Mouse (Mus musculus) heart, adult 2 months (tissue): ENCODE measurements around the gene Atg10.

ENCODE experiments used
- CTCF ChIP-seq: fragments of 200-600 bp; IDR thresholded peaks from 2 replicates; pipeline ENCODE4 v1.8.1; 2022; ENCODE audit warnings: antibody characterized with exemption, mild to moderate bottlenecking, moderate library complexity
- EP300 ChIP-seq: fragments of 200-500 bp; IDR thresholded peaks from 2 replicates; pipeline ENCODE4 v1.6.1; 2011; ENCODE audit warnings: low read depth, low read length, control low read depth; ENCODE audit not compliant: insufficient read depth
- POLR2A ChIP-seq: fragments of 200-500 bp; IDR thresholded peaks from 2 replicates; pipeline ENCODE4 v1.6.1; 2011; ENCODE audit warnings: mild to moderate bottlenecking, low read depth, low read length, control low read depth; ENCODE audit not compliant: insufficient read depth

DNA sequence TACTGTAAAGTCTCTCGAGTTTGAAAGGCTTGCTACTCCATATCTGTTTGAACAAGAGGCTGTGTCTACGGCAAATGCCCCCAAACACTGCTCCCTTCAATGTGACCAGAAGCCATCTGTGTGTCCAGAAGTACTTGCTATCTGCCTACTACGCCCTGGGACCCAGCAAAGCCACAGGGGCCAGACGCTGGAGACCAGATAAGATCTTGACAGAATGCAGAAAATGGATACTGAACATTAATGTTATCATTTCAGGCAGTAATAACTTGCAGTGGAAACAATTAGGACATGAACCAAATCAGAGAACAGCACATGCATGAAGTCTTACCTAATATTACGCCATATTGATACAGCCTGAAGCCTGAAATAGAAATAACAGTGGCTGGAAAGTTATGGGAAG lies 56.2 kb downstream of the Atg10 start:
- no peak for TF ChIP-seq POLR2A
- no peak for TF ChIP-seq CTCF
- no peak for TF ChIP-seq EP300
